ENCODE assay signal across 8 mouse cellular contexts in genomic region chr6:81966068-81966544, GRCm38 (mm10). TPM values are rescaled to one million over a fixed set of nuclear protein-coding genes. Genes with fewer than 3 reads are reported as not detected.
DNase-seq lines count a peak whose midpoint lies in the region; ATAC-seq lines count a peak whose summit lies in the region.

No protein-coding gene starts in this region.

- H3K27ac ChIP-seq in limb, embryonic 13.5 days, result no peak overlapping the region
- H3K27ac ChIP-seq in stomach, embryonic 14.5 days (ENCODE audit: low read length), result no peak overlapping the region

- peak; percentile 28 for DNase-seq in cerebellum, adult 11-12 months
- no peak for DNase-seq in thymus, postnatal 4 days
- DNase-seq in thymus, postnatal 36 days, result no peak

- H3K4me1 ChIP-seq in megakaryocyte, embryonic 14.5 days, result peaks cover 16% of the 10 kb centered on the region
- H3K4me1 ChIP-seq in limb, embryonic 13.5 days, result peaks cover 9% of the 10 kb centered on the region
- peaks cover 6% of the 10 kb centered on the region; the same call in 1 of the 2 replicates for H3K4me1 ChIP-seq in stomach, embryonic 14.5 days (ENCODE audit: control insufficient read depth, insufficient read depth, low read length)

- peak overlapping the region; percentile 79 for H3K4me2 ChIP-seq in limb, embryonic 13.5 days (replicated peaks)
- peak overlapping the region; percentile 72 for H3K4me2 ChIP-seq in stomach, embryonic 14.5 days (replicated peaks; ENCODE audit: low read depth, low read length)

- H3K9ac ChIP-seq in limb, embryonic 13.5 days, result 0 out of 2 replicates have a peak overlapping the region, but pooled peaks have one; percentile 81
- 0 out of 2 replicates have a peak overlapping the region, but pooled peaks have one; percentile 53 for H3K9ac ChIP-seq in stomach, embryonic 14.5 days (replicated peaks; ENCODE audit: low read depth, low read length)

- H3K36me3 ChIP-seq in megakaryocyte, embryonic 14.5 days (replicated peaks; ENCODE audit: low read length), result peaks cover 28% of the 10 kb centered on the region
- H3K36me3 ChIP-seq in limb, embryonic 13.5 days, result peaks cover 28% of the 10 kb centered on the region
- peaks cover 19% of the 10 kb centered on the region for H3K36me3 ChIP-seq in stomach, embryonic 14.5 days (ENCODE audit: control insufficient read depth, insufficient read depth, low read length)

- no peak for ATAC-seq in cerebellum, adult (ENCODE audit: insufficient number of reproducible peaks, low FRiP score, low TSS enrichment)
- no peak; the same call in 1 of the 2 replicates for ATAC-seq in megakaryocyte, adult 5-6 weeks (ENCODE audit: poor library complexity, severe bottlenecking)
- peak; percentile 70 for ATAC-seq in limb, embryonic 13.5 days (ENCODE audit: low FRiP score, low read depth)
- peak; percentile 59; the same call in 1 of the 2 replicates for ATAC-seq in stomach, embryonic 14.5 days (ENCODE audit: insufficient number of reproducible peaks, insufficient read depth, low FRiP score, low read depth)

- peak overlapping the region; percentile 97 for H3K4me3 ChIP-seq in megakaryocyte, embryonic 14.5 days (replicated peaks)
- H3K4me3 ChIP-seq in limb, embryonic 13.5 days, result peak overlapping the region; percentile 84
- peak overlapping the region; percentile 85 for H3K4me3 ChIP-seq in stomach, embryonic 14.5 days (ENCODE audit: low read depth, low read length)

- 39% methylated on average over 2 of the region's 2 CpGs for WGBS in limb, embryonic 13.5 days
- 39% methylated on average over 2 of the region's 2 CpGs for WGBS in stomach, embryonic 14.5 days

- no peaks in the 10 kb centered on the region for H3K9me3 ChIP-seq in megakaryocyte, embryonic 14.5 days
- H3K9me3 ChIP-seq in limb, embryonic 13.5 days, result no peaks in the 10 kb centered on the region
- no peaks in the 10 kb centered on the region for H3K9me3 ChIP-seq in stomach, embryonic 14.5 days (ENCODE audit: control insufficient read depth, low read depth, low read length)

- no peaks in the 10 kb centered on the region for H3K27me3 ChIP-seq in megakaryocyte, embryonic 14.5 days (replicated peaks)
- no peaks in the 10 kb centered on the region for H3K27me3 ChIP-seq in limb, embryonic 13.5 days
- no peaks in the 10 kb centered on the region for H3K27me3 ChIP-seq in stomach, embryonic 14.5 days (ENCODE audit: control insufficient read depth, insufficient read depth, low read length)

RNA-seq across cellular contexts. Expression of gene Mrpl19, which starts 0.3 kb away (rescaled TPM):
- polyA plus RNA-seq in megakaryocyte, embryonic 14.5 days (2012; ENCODE audit: insufficient read depth, low replicate concordance), result 0.32 and 2.3 TPM in 2 replicates
- 9.0 and 9.2 TPM in 2 replicates for total RNA-seq in megakaryocyte, adult 5-6 weeks (2015)
- total RNA-seq in megakaryocyte, adult 5-6 weeks (2017), result 5.0 and 9.0 TPM in 2 replicates
- 52.9 and 58.1 TPM in 2 replicates for polyA plus RNA-seq in limb, embryonic 13.5 days (2015; fragmentation: Nextera tagmentation; extraction: Ambion mirVana)
- 48.6 and 53.1 TPM in 2 replicates for polyA plus RNA-seq in stomach, embryonic 14.5 days (2014; fragmentation: Nextera tagmentation; extraction: Ambion mirVana)

RNA-seq across cellular contexts. Expression of gene Gcfc2, which starts 42.6 kb away (rescaled TPM):
- 0.62 and 0.94 TPM in 2 replicates for polyA plus RNA-seq in megakaryocyte, embryonic 14.5 days (2012; ENCODE audit: insufficient read depth, low replicate concordance)
- 6.4 and 8.0 TPM in 2 replicates for total RNA-seq in megakaryocyte, adult 5-6 weeks (2015)
- 11.4 and 16.7 TPM in 2 replicates for total RNA-seq in megakaryocyte, adult 5-6 weeks (2017)
- 13.0 and 13.7 TPM in 2 replicates for polyA plus RNA-seq in limb, embryonic 13.5 days (2015; fragmentation: Nextera tagmentation; extraction: Ambion mirVana)
- 17.1 and 19.1 TPM in 2 replicates for polyA plus RNA-seq in stomach, embryonic 14.5 days (2014; fragmentation: Nextera tagmentation; extraction: Ambion mirVana)

Comparison
In these comparisons a context has a peak if more than half of its experiments do, and no peak if none do; other contexts are left out.
1. ATAC-seq: peak in limb, embryonic 13.5 days (single experiment) and stomach, embryonic 14.5 days (single experiment); none in cerebellum, adult (single experiment) and megakaryocyte, adult 5-6 weeks (single experiment).
2. RNA of gene Mrpl19, which starts 0.3 kb away (polyA plus RNA-seq): 52.9 to 58.1 TPM in limb, embryonic 13.5 days and 48.6 to 53.1 TPM in stomach, embryonic 14.5 days; 0.32 to 2.3 TPM in megakaryocyte, embryonic 14.5 days; every median in the first group is over 10 times any median in the second.
3. Peak in every context shown above with its lines, with median percentiles within 50 percentile points of each other: H3K4me3 ChIP-seq.